Mouse (Mus musculus) urinary bladder, postnatal 14 days (tissue): ENCODE results near the gene Olfr872.
"Not testable (repeated sequence)": the region's sequence is repeated elsewhere in the genome, so short reads cannot be mapped to it uniquely, and the experiment has no call there.

Experiments used
- DNase-seq: peaks from one replicate; pipeline ENCODE4 v3.0.0; 2021; ENCODE audit warnings: low spot score

Olfr872 gene

GRCm38 (mm10) chr9:20236819-20237218, at the start of gene Olfr872:
TSS of gene Olfr872 (plus strand) at chr9:20237119.
- no peak for DNase-seq

- peak; percentile 6 for DNase-seq
These were observed 34.8 kb upstream of the Olfr872 start for GRCm38 (mm10) chr9:20202131-20202530.

DNA sequence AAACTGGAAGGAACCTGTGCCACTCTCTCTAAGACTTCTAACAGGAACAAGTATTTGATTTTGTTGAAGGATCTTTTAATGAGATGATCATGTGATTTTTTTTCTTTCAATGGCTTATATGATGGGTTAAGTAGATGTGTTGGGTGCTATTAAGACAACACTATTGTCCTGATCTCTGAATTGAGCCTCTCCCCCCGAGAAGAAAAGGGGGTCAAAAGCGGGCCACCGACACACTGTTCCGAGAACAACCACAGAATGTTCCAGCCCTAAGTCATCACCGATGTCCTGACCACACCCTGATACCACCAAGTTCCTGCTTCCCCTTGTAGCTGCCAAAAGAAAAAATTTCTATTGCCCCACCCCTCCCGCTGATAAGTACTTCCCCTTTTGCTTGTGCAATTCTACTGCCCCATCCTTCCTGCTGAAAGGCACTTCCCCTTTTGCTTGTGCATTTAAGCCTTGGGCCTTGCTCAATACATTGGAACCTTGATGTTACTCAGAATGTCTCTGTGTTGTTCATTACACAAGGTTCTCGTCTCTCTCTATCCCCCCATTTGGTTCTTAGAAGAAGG, 33.4 kb upstream of the Olfr872 start:
- not testable (repeated sequence) for DNase-seq

GRCm38 (mm10) chr9:20210812-20211211, 26.1 kb upstream of the Olfr872 start:
- DNase-seq = no peak

GRCm38 (mm10) chr9:20211477-20211876, 25.4 kb upstream of the Olfr872 start:
- no peak for DNase-seq

DNA sequence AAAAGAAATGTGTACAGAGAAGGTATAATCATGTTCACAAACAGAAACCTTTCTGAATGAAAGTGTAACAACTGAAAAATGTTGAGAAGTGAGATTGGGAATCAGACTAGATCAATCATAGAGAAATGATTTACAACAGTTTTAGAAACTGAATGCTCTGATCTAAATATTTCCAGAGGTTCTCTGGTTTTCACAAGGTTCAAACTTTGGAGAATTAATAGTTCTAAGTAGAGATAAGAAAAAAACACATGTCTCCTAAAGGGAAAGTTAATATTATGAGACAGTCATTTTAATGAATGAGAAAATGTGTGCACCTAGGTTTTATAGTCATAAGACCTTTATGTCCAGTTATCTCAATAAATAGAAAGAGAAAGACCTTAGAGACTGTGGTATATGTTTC, 25.0 kb upstream of the Olfr872 start, which contains the start of gene Olfr871:
Olfr871 (plus strand) TSS at position 301 of the 400 bp plus-strand sequence.
- no peak for DNase-seq

DNA sequence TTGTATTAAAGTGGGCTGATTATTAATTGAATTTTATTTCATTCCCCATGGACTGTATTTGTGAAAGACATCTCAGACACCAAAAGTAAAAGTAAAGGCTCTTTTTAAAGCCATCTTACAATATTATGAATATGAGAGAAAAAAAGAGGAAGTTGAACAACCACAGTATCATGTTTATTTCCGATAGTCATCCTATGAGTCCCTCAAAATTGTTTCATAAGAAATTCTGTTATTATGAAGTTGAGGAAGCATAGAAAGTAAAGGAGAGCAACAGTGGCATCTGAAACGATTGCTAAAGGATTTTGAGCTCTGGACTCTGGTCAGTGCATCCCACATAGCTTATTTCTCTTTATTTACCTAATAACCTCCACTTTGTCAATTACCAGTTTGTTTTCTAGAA, 459 bp downstream of the Olfr872 start:
- no peak for DNase-seq

GRCm38 (mm10) chr9:20282051-20282450, 45.1 kb downstream of the Olfr872 start, which contains the start of gene Olfr39:
TSS of gene Olfr39 (plus strand) at chr9:20282351.
- no peak for DNase-seq

GRCm38 (mm10) chr9:20295562-20295961, 58.6 kb downstream of the Olfr872 start:
- not testable (repeated sequence) for DNase-seq

GRCm38 (mm10) chr9:20298232-20298631, 61.3 kb downstream of the Olfr872 start, which contains the start of gene Olfr873:
TSS of gene Olfr873 (plus strand) at chr9:20298532.
- DNase-seq = no peak
